Mouse (Mus musculus) yolk sac, embryonic 10.5 days (tissue): ENCODE results near the gene Dgkb.

Experiments
- DNase-seq: peaks from one replicate; pipeline ENCODE4 v3.0.0-alpha.2; 2017; ENCODE audit warnings: low spot score

Gene Dgkb

GRCm38 (mm10) chr12:37817426-37817825 is at the start of gene Dgkb:
Gene Dgkb, plus strand, starts transcription at chr12:37817726.
- no peak for DNase-seq

- no peak for DNase-seq
Measured at GRCm38 (mm10) chr12:37769844-37770243, 47.7 kb upstream of the Dgkb start.

- DNase-seq = no peak
Measured at GRCm38 (mm10) chr12:37773681-37774357, 43.7 kb upstream of the Dgkb start.

- DNase-seq = no peak
Measured at GRCm38 (mm10) chr12:37774591-37774990, 42.9 kb upstream of the Dgkb start.

- no peak for DNase-seq
Measured at GRCm38 (mm10) chr12:37796265-37796928, 21.1 kb upstream of the Dgkb start.

GRCm38 (mm10) chr12:37814122-37814521 is 3.4 kb upstream of the Dgkb start:
- no peak for DNase-seq

GRCm38 (mm10) chr12:37821052-37821810 is 3.7 kb downstream of the Dgkb start:
- DNase-seq = no peak

GRCm38 (mm10) chr12:37880042-37881017 is 62.8 kb downstream of the Dgkb start:
- DNase-seq = peak; percentile 3

GRCm38 (mm10) chr12:37881376-37881775 is 63.9 kb downstream of the Dgkb start:
- no peak for DNase-seq

- DNase-seq = no peak
Measured at GRCm38 (mm10) chr12:37882796-37883195, 65.3 kb downstream of the Dgkb start.

GRCm38 (mm10) chr12:37883781-37884180 is 66.3 kb downstream of the Dgkb start:
- DNase-seq = no peak

- DNase-seq = no peak
Measured at GRCm38 (mm10) chr12:37888591-37888990, 71.1 kb downstream of the Dgkb start.

- DNase-seq = no peak
Measured at GRCm38 (mm10) chr12:37889431-37889830, 71.9 kb downstream of the Dgkb start.

GRCm38 (mm10) chr12:37891336-37891735 is 73.8 kb downstream of the Dgkb start:
- no peak for DNase-seq

GRCm38 (mm10) chr12:37942163-37942562 is 124.6 kb downstream of the Dgkb start:
- no peak for DNase-seq

- no peak for DNase-seq
Measured at GRCm38 (mm10) chr12:37956193-37956592, 138.7 kb downstream of the Dgkb start.

GRCm38 (mm10) chr12:37971482-37971881 is 154.0 kb downstream of the Dgkb start:
- no peak for DNase-seq

- DNase-seq = no peak
Measured at GRCm38 (mm10) chr12:37978498-37979187, 161.1 kb downstream of the Dgkb start.

GRCm38 (mm10) chr12:37985352-37985751 is 167.8 kb downstream of the Dgkb start:
- no peak for DNase-seq

GRCm38 (mm10) chr12:37988066-37988591 is 170.6 kb downstream of the Dgkb start:
- no peak for DNase-seq

- DNase-seq = no peak
Measured at GRCm38 (mm10) chr12:37993221-37993620, 175.7 kb downstream of the Dgkb start.
